Mouse (Mus musculus) midbrain, embryonic 13.5 days (tissue): ENCODE results near the gene Tnpo2. TPM values are rescaled to one million over a fixed set of nuclear protein-coding genes. Genes with fewer than 3 reads are reported as not detected.

ENCODE experiments used
- ATAC-seq: fragments of 200-750 bp; cut with Nextera tagmentation; 2 replicates; pipeline ENCODE4 v1.8.0; 2017; ENCODE audit warnings: mild to moderate bottlenecking, moderate TSS enrichment, moderate library complexity
- H3K27ac ChIP-seq: fragments of 300-500 bp; sonication (generic); 2 replicates; pipeline ENCODE4 v1.5.1; 2015; ENCODE audit warnings: inconsistent platforms, mild to moderate bottlenecking, moderate library complexity
- H3K27me3 ChIP-seq: fragments of 300-500 bp; sonication (generic); 2 replicates; pipeline ENCODE4 v1.6.1; 2015; ENCODE audit warnings: mild to moderate bottlenecking, inconsistent platforms
- H3K36me3 ChIP-seq: fragments of 300-500 bp; sonication (generic); 2 replicates; pipeline ENCODE4 v1.6.1; 2015; ENCODE audit warnings: mild to moderate bottlenecking, inconsistent platforms
- H3K4me1 ChIP-seq: fragments of 300-500 bp; sonication (generic); replicated peaks from 2 replicates; pipeline ENCODE4 v1.6.1; 2015; ENCODE audit warnings: inconsistent platforms
- H3K4me2 ChIP-seq: fragments of 300-500 bp; sonication (generic); replicated peaks from 2 replicates; pipeline ENCODE4 v1.6.1; 2015; ENCODE audit warnings: moderate library complexity, mild to moderate bottlenecking, inconsistent platforms
- H3K4me3 ChIP-seq: fragments of 300-500 bp; sonication (generic); replicated peaks from 2 replicates; pipeline ENCODE4 v1.5.1; 2015; ENCODE audit warnings: mild to moderate bottlenecking, inconsistent platforms
- H3K9ac ChIP-seq: fragments of 300-500 bp; sonication (generic); replicated peaks from 2 replicates; pipeline ENCODE4 v1.6.1; 2015; ENCODE audit warnings: mild to moderate bottlenecking, inconsistent platforms
- H3K9me3 ChIP-seq: fragments of 300-500 bp; sonication (generic); 2 replicates; pipeline ENCODE4 v1.6.1; 2016; ENCODE audit warnings: mild to moderate bottlenecking, inconsistent platforms
- WGBS: fragments of 180-500 bp; shearing (Covaris S2); methylation state at CpG from one replicate; pipeline ENCODE4 v1.1.7; 2015; 5-methylcytosine and 5-hydroxymethylcytosine counted together
- polyA plus RNA-seq: library from polyadenylated mRNA; unstranded; fragments of >200 nt; fragmentation: Nextera tagmentation; extraction: Ambion mirVana; gene quantifications from 2 replicates; pipeline ENCODE4 v1.2.1, GENCODE M21; 2015

Tnpo2 gene
- polyA plus RNA-seq, 1 experiment from 2014 or later: 51.7 TPM

DNA sequence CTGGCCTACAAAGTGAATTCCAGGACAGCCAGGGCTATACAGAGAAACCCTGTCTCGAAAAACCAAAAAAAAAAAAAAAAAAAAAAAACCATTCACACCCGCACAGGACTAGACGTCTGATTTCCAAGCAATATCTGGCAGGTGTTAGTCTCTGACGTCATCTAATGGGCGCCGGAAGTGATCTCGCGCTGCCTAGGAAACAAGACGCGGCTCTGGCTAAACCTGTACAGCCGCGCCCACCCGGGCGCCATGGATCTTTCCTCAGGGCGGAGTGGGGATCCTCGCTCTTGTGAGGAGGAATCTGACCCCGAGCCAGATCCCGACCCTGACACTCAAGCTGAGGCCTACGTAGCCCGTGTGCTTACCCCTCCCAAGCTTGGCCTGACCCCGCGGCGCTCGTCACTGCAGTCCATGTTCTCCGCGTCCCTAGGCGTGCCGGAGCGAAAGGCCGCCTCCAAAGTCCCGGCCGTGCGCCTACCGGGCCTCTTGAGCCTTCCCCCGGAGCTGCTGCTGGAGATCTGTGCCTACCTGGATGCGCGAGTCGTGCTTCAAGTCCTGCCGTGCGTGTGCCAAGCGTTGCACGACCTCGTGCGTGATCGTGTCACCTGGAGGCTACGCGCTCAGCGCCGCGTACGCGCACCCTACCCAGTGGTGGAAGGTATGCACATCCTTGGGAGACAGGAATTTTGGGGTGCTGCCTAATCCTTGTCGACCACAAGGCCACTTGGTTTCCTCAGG is 23.3 kb downstream of the Tnpo2 start, which contains the start of gene Fbxw9:
Gene Fbxw9 (plus strand): TSS at position 177 of the 738 bp plus-strand sequence.
- Histone ChIP-seq H3K27ac (peak within 1 kb of the TSS; percentile 22; the same call in 1 of the 2 replicates), H3K27me3 (no peaks in the 10 kb centered on the region), H3K9me3 (no peaks in the 10 kb centered on the region), H3K4me1 (peaks cover 24% of the 10 kb centered on the region), H3K36me3 (peaks cover 45% of the 10 kb centered on the region), H3K4me3 (peak within 1 kb of the TSS; percentile 92), H3K4me2 (peak within 1 kb of the TSS; percentile 84), H3K9ac (peak within 1 kb of the TSS; percentile 77)
- 2% methylated on average over 53 of the region's 53 CpGs for WGBS
- peak; percentile 95 for ATAC-seq

- Histone ChIP-seq H3K9me3 (no peaks in the 10 kb centered on the region), H3K4me3 (no peak overlapping the region), H3K27ac (no peak overlapping the region), H3K4me2 (no peak overlapping the region), H3K27me3 (no peaks in the 10 kb centered on the region), H3K9ac (no peak overlapping the region), H3K4me1 (peaks cover 24% of the 10 kb centered on the region), H3K36me3 (peaks cover 54% of the 10 kb centered on the region)
- no peak for ATAC-seq
- 98% methylated on average over 4 of the region's 4 CpGs for WGBS
Observed at GRCm38 (mm10) chr8:85062603-85063002, 25.9 kb downstream of the Tnpo2 start.

DNA sequence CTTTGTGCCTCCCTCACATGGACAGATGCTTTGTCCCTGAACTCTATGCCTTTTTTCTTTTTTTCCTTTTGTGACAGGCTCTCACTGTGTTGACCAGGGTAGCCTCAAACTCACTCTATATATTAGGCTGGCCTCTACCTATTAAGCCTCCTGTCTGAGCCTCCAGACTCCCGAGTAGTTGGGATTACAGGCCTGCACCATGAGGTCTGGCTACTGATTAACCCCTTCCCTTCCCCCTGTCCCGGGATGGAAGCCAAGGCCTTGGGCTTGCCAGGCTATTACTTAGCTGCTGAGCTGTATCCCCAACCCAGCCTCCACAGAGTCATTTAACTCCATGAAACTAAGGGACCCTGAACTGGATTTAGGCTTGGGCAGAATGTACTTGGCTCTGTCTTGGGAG is 28.5 kb downstream of the Tnpo2 start:
- ATAC-seq: no peak
- peaks cover 24% of the 10 kb centered on the region for H3K4me1 ChIP-seq
- H3K9me3 ChIP-seq: no peaks in the 10 kb centered on the region
- WGBS: 40% methylated on average over 2 of the region's 2 CpGs
- H3K27me3 ChIP-seq: no peaks in the 10 kb centered on the region
- peaks cover 69% of the 10 kb centered on the region for H3K36me3 ChIP-seq
- no peak overlapping the region for H3K9ac ChIP-seq
- no peak overlapping the region for H3K4me2 ChIP-seq
- no peak overlapping the region for H3K27ac ChIP-seq
- H3K4me3 ChIP-seq: no peak overlapping the region

DNA sequence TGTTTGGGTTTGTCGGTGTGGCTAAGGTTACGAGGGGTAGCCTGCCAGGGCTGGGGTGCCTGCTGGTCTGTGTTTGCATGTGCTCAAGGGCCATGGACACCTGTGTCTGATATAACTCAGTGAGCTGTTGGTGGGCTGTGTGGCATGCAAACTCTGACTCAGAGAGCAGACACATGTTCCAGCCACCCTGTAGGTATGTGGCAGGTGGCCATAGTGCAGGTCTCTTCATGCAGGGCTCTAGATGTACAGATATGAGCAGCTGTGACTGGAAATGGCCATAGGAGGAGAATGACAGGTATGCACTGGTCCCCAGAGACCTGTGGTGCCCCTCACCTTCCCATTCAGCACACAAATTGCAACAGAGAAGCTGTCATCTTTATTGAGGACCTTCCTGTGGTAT is 30.4 kb downstream of the Tnpo2 start:
- Histone ChIP-seq H3K27me3 (no peaks in the 10 kb centered on the region), H3K4me3 (no peak overlapping the region), H3K27ac (no peak overlapping the region), H3K36me3 (peaks cover 64% of the 10 kb centered on the region), H3K9ac (no peak overlapping the region), H3K4me2 (no peak overlapping the region), H3K9me3 (no peaks in the 10 kb centered on the region), H3K4me1 (peaks cover 9% of the 10 kb centered on the region)
- 93% methylated on average over 2 of the region's 2 CpGs for WGBS
- no peak for ATAC-seq

DNA sequence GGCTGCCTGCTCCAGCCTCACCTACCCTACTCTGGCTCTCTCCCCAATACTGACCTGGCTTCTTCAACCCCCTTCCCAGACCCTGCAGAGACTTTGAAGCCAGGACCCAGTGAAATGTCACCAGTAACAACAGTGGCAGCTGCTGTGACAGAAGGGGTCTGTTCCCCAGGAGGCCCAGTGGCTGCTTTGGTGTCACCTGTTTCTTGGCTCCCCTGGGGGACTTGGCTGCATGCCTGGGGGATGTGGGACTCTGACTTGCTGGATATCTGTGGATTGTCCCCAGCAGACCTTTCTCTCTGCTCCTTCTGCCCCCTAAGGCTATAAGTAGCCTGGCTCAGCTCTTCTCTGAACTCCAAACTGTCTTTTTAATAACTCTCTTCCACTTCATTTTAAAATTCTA is 31.3 kb downstream of the Tnpo2 start, which contains the start of gene Gm5741:
Gene Gm5741 (minus strand): TSS at position 1 of the 400 bp plus-strand sequence.
- H3K4me2 ChIP-seq: no peak within 1 kb of the TSS
- peaks cover 57% of the 10 kb centered on the region for H3K36me3 ChIP-seq
- H3K4me1 ChIP-seq: peaks cover 13% of the 10 kb centered on the region
- no peak for ATAC-seq
- 0 out of 2 replicates have a peak within 1 kb of the TSS, but pooled peaks have one; percentile 7 for H3K9ac ChIP-seq
- H3K27me3 ChIP-seq: no peaks in the 10 kb centered on the region
- H3K27ac ChIP-seq: no peak within 1 kb of the TSS
- no peak within 1 kb of the TSS for H3K4me3 ChIP-seq
- no peaks in the 10 kb centered on the region for H3K9me3 ChIP-seq

DNA sequence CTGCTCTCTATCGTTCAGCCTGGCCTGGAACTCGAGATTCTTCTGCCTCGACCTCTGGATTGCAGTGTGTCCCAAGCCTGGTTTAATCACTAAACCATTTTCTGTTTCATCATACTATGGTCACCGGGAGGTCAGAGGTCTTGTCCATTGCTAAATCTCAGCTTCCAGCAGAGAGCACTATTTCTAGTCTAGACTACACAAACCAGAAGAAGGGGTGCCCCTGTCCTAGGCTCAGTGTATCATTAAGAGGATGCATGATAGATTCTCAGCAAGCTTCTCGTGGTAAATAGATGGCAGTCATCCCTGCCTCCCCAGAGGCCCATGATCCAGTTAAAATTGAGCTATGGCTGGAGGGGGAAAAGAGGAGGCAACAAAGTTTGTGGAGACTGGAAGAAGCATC is 34.3 kb downstream of the Tnpo2 start:
- Histone ChIP-seq H3K4me2 (peak overlapping the region; percentile 68), H3K9ac (0 out of 2 replicates have a peak overlapping the region, but pooled peaks have one; percentile 5), H3K4me1 (peaks cover 17% of the 10 kb centered on the region), H3K27ac (peak overlapping the region; percentile 93), H3K36me3 (peaks cover 62% of the 10 kb centered on the region), H3K9me3 (no peaks in the 10 kb centered on the region), H3K27me3 (no peaks in the 10 kb centered on the region), H3K4me3 (peak overlapping the region; percentile 78)
- no peak for ATAC-seq
- WGBS: 87% methylated on average over 5 of the region's 5 CpGs

DNA sequence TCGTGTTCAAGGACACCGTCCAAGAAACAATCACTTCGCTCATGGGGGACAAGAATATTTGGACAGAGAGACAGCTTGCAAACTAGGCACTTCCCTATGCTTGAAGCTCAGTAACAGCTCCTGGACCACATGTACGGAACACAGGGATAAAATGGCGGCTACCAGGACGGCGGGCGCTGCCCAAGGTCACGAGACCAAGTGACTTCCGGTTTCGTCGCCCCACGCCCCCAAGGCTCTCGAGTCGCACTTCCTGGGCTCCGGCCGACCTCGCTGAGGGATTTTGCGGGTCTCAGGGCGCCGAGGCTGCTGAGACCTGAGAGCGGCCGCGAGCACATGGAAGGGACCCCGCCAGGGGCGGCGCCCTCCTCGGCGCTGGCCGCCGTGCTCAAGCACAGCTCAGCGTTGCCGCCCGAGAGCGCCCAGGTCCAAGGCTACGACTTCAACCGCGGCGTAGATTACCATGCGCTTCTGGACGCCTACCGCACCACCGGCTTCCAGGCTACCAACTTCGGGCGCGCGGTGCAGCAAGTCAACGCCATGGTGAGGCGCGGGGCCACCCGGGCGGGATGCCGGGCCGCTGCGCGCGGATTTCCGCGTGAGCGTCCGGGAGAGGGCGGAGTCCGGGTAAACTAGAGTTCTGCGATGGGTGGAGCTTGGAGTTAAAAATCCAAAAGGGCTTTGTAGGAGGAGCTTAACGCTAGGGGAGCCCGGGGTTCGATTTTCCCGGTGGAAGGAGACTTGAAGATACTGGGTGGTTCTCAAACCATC is 35.0 kb downstream of the Tnpo2 start, which contains the start of gene Dhps:
Gene Dhps (plus strand): TSS at position 244 of the 768 bp plus-strand sequence.
- under 1% methylated on average over 67 of the region's 68 CpGs for WGBS
- peak; percentile 89 for ATAC-seq
- Histone ChIP-seq H3K9me3 (no peaks in the 10 kb centered on the region), H3K4me1 (peaks cover 17% of the 10 kb centered on the region), H3K9ac (peak within 1 kb of the TSS; percentile 80), H3K4me3 (peak within 1 kb of the TSS; percentile 78), H3K36me3 (peaks cover 62% of the 10 kb centered on the region), H3K4me2 (peak within 1 kb of the TSS; percentile 68), H3K27ac (peak within 1 kb of the TSS; percentile 93), H3K27me3 (no peaks in the 10 kb centered on the region)

GRCm38 (mm10) chr8:85072364-85072929 is 35.7 kb downstream of the Tnpo2 start:
- Histone ChIP-seq H3K27me3 (no peaks in the 10 kb centered on the region), H3K4me1 (peaks cover 17% of the 10 kb centered on the region), H3K9me3 (no peaks in the 10 kb centered on the region), H3K9ac (peak overlapping the region; percentile 80), H3K27ac (peak overlapping the region; percentile 93), H3K4me3 (peak overlapping the region; percentile 78), H3K36me3 (peaks cover 56% of the 10 kb centered on the region), H3K4me2 (peak overlapping the region; percentile 68)
- no peak for ATAC-seq
- WGBS: 43% methylated on average over 9 of the region's 9 CpGs

- H3K9ac ChIP-seq: no peak overlapping the region
- H3K36me3 ChIP-seq: peaks cover 54% of the 10 kb centered on the region
- H3K27ac ChIP-seq: no peak overlapping the region
- no peaks in the 10 kb centered on the region for H3K27me3 ChIP-seq
- no peak overlapping the region for H3K4me3 ChIP-seq
- H3K9me3 ChIP-seq: no peaks in the 10 kb centered on the region
- 92% methylated on average over 15 of the region's 15 CpGs for WGBS
- peaks cover 17% of the 10 kb centered on the region for H3K4me1 ChIP-seq
- peak overlapping the region; percentile 68 for H3K4me2 ChIP-seq
- ATAC-seq: no peak
Observed at GRCm38 (mm10) chr8:85073041-85073612, 36.4 kb downstream of the Tnpo2 start.

DNA sequence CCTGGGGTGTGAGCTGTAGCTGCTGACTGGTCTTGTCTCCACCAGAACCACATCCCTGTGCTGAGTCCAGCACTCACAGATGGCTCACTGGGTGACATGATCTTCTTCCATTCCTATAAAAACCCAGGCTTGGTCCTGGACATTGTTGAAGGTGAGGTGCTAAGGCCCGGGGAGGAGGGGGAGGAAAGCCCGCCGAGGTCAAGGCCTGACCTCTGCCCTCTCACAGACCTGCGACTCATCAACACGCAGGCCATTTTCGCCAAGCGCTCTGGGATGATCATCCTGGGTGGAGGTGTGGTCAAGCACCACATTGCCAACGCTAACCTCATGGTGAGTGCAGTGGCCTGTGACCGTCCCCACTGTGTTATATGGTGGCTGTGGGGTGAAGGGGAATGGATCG is 37.5 kb downstream of the Tnpo2 start:
- Histone ChIP-seq H3K4me1 (peaks cover 17% of the 10 kb centered on the region), H3K4me2 (no peak overlapping the region), H3K9me3 (no peaks in the 10 kb centered on the region), H3K4me3 (no peak overlapping the region), H3K36me3 (peaks cover 52% of the 10 kb centered on the region), H3K27ac (no peak overlapping the region), H3K27me3 (no peaks in the 10 kb centered on the region), H3K9ac (no peak overlapping the region)
- no peak for ATAC-seq
- 88% methylated on average over 10 of the region's 10 CpGs for WGBS

DNA sequence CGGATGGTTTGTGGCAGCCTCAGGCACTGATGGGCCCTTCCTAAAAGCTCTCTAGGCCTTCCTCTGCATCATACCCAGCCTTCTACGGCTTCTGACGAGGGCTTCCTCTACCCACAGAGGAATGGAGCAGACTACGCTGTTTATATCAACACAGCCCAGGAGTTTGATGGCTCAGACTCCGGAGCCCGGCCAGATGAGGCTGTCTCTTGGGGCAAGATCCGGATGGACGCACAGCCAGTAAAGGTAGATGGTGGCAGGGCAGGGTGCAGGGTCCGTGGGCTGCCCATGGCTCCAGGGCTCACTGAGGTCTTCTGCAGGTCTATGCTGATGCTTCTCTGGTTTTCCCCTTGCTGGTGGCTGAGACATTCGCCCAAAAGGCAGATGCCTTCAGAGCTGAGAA is 37.9 kb downstream of the Tnpo2 start:
- Histone ChIP-seq H3K4me2 (no peak overlapping the region), H3K9me3 (no peaks in the 10 kb centered on the region), H3K36me3 (peaks cover 52% of the 10 kb centered on the region), H3K27ac (no peak overlapping the region), H3K4me1 (peaks cover 22% of the 10 kb centered on the region), H3K9ac (no peak overlapping the region), H3K27me3 (no peaks in the 10 kb centered on the region), H3K4me3 (no peak overlapping the region)
- 94% methylated on average over 10 of the region's 10 CpGs for WGBS
- no peak for ATAC-seq
